Mouse (Mus musculus) neural tube, embryonic 12.5 days (tissue): Measurements from ENCODE around the gene Tnfrsf13c. TPM values are rescaled to one million over a fixed set of nuclear protein-coding genes. Genes with fewer than 3 reads are reported as not detected.
A peak's percentile ranks its signal among the peaks of the same experiment; 100 is the strongest.

Source experiments
- ATAC-seq: fragments of 200-750 bp; cut with Nextera tagmentation; 2 replicates; pipeline ENCODE4 v1.8.0; 2017; ENCODE audit warnings: low read depth, mild to moderate bottlenecking, moderate TSS enrichment, moderate library complexity; ENCODE audit not compliant: low FRiP score
- H3K27ac ChIP-seq: fragments of 300-500 bp; sonication (generic); 2 replicates; pipeline ENCODE4 v1.5.1; 2016
- H3K27me3 ChIP-seq: fragments of 300-500 bp; sonication (generic); replicated peaks from 2 replicates; pipeline ENCODE4 v1.6.1; 2016; ENCODE audit warnings: mild to moderate bottlenecking
- H3K36me3 ChIP-seq: fragments of 300-500 bp; sonication (generic); 2 replicates; pipeline ENCODE4 v1.6.1; 2016; ENCODE audit warnings: mild to moderate bottlenecking
- H3K4me1 ChIP-seq: fragments of 300-500 bp; sonication (generic); 2 replicates; pipeline ENCODE4 v1.6.1; 2016
- H3K4me2 ChIP-seq: fragments of 300-500 bp; sonication (generic); replicated peaks from 2 replicates; pipeline ENCODE4 v1.6.1; 2016; ENCODE audit warnings: mild to moderate bottlenecking
- H3K4me3 ChIP-seq: fragments of 300-500 bp; sonication (generic); 2 replicates; pipeline ENCODE4 v1.5.1; 2016
- H3K9ac ChIP-seq: fragments of 300-500 bp; sonication (generic); 2 replicates; pipeline ENCODE4 v1.6.1; 2016; ENCODE audit warnings: mild to moderate bottlenecking
- H3K9me3 ChIP-seq: fragments of 300-500 bp; sonication (generic); 2 replicates; pipeline ENCODE4 v1.6.1; 2016; ENCODE audit warnings: mild to moderate bottlenecking
- WGBS: fragments of 180-500 bp; shearing (Covaris S2); methylation state at CpG from one replicate; pipeline ENCODE4 v1.1.7; 2016; 5-methylcytosine and 5-hydroxymethylcytosine counted together
- polyA plus RNA-seq: library from polyadenylated mRNA; unstranded; fragments of >200 nt; fragmentation: Nextera tagmentation; extraction: Ambion mirVana; gene quantifications from 2 replicates; pipeline ENCODE4 v1.2.1, GENCODE M21; 2016

Gene Tnfrsf13c
- polyA plus RNA-seq, 1 experiment from 2014 or later: 0.22 TPM

GRCm38 (mm10) chr15:82224602-82225215 is 540 bp upstream of the Tnfrsf13c start:
- WGBS: 43% methylated on average over 7 of the region's 7 CpGs
- Histone ChIP-seq H3K4me3 (no peak overlapping the region), H3K9ac (no peak overlapping the region), H3K27ac (no peak overlapping the region), H3K27me3 (peaks cover 31% of the 10 kb centered on the region; the same call in 1 of the 2 replicates), H3K4me2 (peak overlapping the region; percentile 72), H3K36me3 (no peaks in the 10 kb centered on the region), H3K9me3 (no peaks in the 10 kb centered on the region), H3K4me1 (peaks cover 17% of the 10 kb centered on the region)
- no peak for ATAC-seq

GRCm38 (mm10) chr15:82223251-82223650 is 918 bp downstream of the Tnfrsf13c start:
- Histone ChIP-seq H3K9ac (no peak overlapping the region), H3K27me3 (peaks cover 31% of the 10 kb centered on the region; the same call in 1 of the 2 replicates), H3K36me3 (no peaks in the 10 kb centered on the region), H3K4me1 (peaks cover 14% of the 10 kb centered on the region), H3K27ac (no peak overlapping the region), H3K9me3 (no peaks in the 10 kb centered on the region), H3K4me3 (no peak overlapping the region), H3K4me2 (peak overlapping the region; percentile 72)
- ATAC-seq: no peak; the same call in 1 of the 2 replicates
- WGBS: 61% methylated on average over 7 of the region's 7 CpGs

GRCm38 (mm10) chr15:82221104-82221860 is 2.9 kb downstream of the Tnfrsf13c start:
- H3K9me3 ChIP-seq: no peaks in the 10 kb centered on the region
- no peak overlapping the region for H3K27ac ChIP-seq
- H3K27me3 ChIP-seq: peaks cover 43% of the 10 kb centered on the region
- H3K4me3 ChIP-seq: no peak overlapping the region
- no peak for ATAC-seq
- H3K4me1 ChIP-seq: peaks cover 24% of the 10 kb centered on the region
- 73% methylated on average over 14 of the region's 14 CpGs for WGBS
- no peak overlapping the region for H3K9ac ChIP-seq
- H3K36me3 ChIP-seq: no peaks in the 10 kb centered on the region
- no peak overlapping the region for H3K4me2 ChIP-seq

- no peak overlapping the region for H3K9ac ChIP-seq
- no peaks in the 10 kb centered on the region for H3K36me3 ChIP-seq
- H3K4me2 ChIP-seq: no peak overlapping the region
- no peaks in the 10 kb centered on the region for H3K9me3 ChIP-seq
- H3K27me3 ChIP-seq: peaks cover 47% of the 10 kb centered on the region
- WGBS: 70% methylated on average over 11 of the region's 12 CpGs
- peaks cover 29% of the 10 kb centered on the region for H3K4me1 ChIP-seq
- H3K4me3 ChIP-seq: no peak overlapping the region
- ATAC-seq: no peak
- H3K27ac ChIP-seq: no peak overlapping the region
Measured at GRCm38 (mm10) chr15:82220003-82220675, 4.0 kb downstream of the Tnfrsf13c start.

- no peak overlapping the region for H3K4me2 ChIP-seq
- peaks cover 22% of the 10 kb centered on the region for H3K4me1 ChIP-seq
- H3K9ac ChIP-seq: no peak overlapping the region
- H3K27ac ChIP-seq: no peak overlapping the region
- ATAC-seq: no peak
- no peaks in the 10 kb centered on the region for H3K36me3 ChIP-seq
- peaks cover 47% of the 10 kb centered on the region for H3K27me3 ChIP-seq
- no peak overlapping the region for H3K4me3 ChIP-seq
- H3K9me3 ChIP-seq: no peaks in the 10 kb centered on the region
- 81% methylated on average over 26 of the region's 26 CpGs for WGBS
Measured at GRCm38 (mm10) chr15:82218778-82219666, 5.1 kb downstream of the Tnfrsf13c start.

GRCm38 (mm10) chr15:82217980-82218379 is 6.2 kb downstream of the Tnfrsf13c start:
- peaks cover 48% of the 10 kb centered on the region for H3K27me3 ChIP-seq

GRCm38 (mm10) chr15:82217039-82217438 is 7.1 kb downstream of the Tnfrsf13c start:
- peaks cover 57% of the 10 kb centered on the region for H3K27me3 ChIP-seq
- H3K9ac ChIP-seq: no peak overlapping the region

More at GRCm38 (mm10) chr15:82217980-82218379, 6.2 kb downstream of the Tnfrsf13c start:
- H3K4me1 ChIP-seq: peaks cover 15% of the 10 kb centered on the region
- no peak overlapping the region for H3K9ac ChIP-seq
- 26% methylated on average over 9 of the region's 9 CpGs for WGBS
- no peak overlapping the region for H3K27ac ChIP-seq
- no peak overlapping the region for H3K4me2 ChIP-seq
- H3K36me3 ChIP-seq: no peaks in the 10 kb centered on the region
- ATAC-seq: no peak
- H3K9me3 ChIP-seq: no peaks in the 10 kb centered on the region
- no peak overlapping the region for H3K4me3 ChIP-seq

GRCm38 (mm10) chr15:82216142-82216827 is 7.9 kb downstream of the Tnfrsf13c start:
- WGBS: 50% methylated on average over 20 of the region's 20 CpGs
- Histone ChIP-seq H3K9ac (no peak overlapping the region), H3K4me1 (peaks cover 31% of the 10 kb centered on the region), H3K27ac (no peak overlapping the region; the same call in 1 of the 2 replicates), H3K9me3 (no peaks in the 10 kb centered on the region), H3K36me3 (no peaks in the 10 kb centered on the region), H3K4me2 (no peak overlapping the region), H3K27me3 (peaks cover 65% of the 10 kb centered on the region), H3K4me3 (no peak overlapping the region)
- no peak for ATAC-seq

More at GRCm38 (mm10) chr15:82217039-82217438, 7.1 kb downstream of the Tnfrsf13c start:
- Histone ChIP-seq H3K36me3 (no peaks in the 10 kb centered on the region), H3K9me3 (no peaks in the 10 kb centered on the region), H3K27ac (no peak overlapping the region), H3K4me3 (no peak overlapping the region), H3K4me1 (peaks cover 25% of the 10 kb centered on the region), H3K4me2 (no peak overlapping the region)
- ATAC-seq: no peak
- 7% methylated on average over 7 of the region's 7 CpGs for WGBS

- no peak overlapping the region for H3K27ac ChIP-seq
- no peaks in the 10 kb centered on the region for H3K36me3 ChIP-seq
- no peak for ATAC-seq
- H3K4me3 ChIP-seq: no peak overlapping the region
- no peaks in the 10 kb centered on the region for H3K9me3 ChIP-seq
- H3K4me1 ChIP-seq: peaks cover 31% of the 10 kb centered on the region
- H3K9ac ChIP-seq: no peak overlapping the region
- 33% methylated on average over 11 of the region's 11 CpGs for WGBS
- peaks cover 71% of the 10 kb centered on the region for H3K27me3 ChIP-seq
- H3K4me2 ChIP-seq: no peak overlapping the region
Measured at GRCm38 (mm10) chr15:82215332-82216046, 8.7 kb downstream of the Tnfrsf13c start.

- Histone ChIP-seq H3K27me3 (peaks cover 86% of the 10 kb centered on the region), H3K9me3 (no peaks in the 10 kb centered on the region), H3K4me2 (no peak overlapping the region), H3K4me3 (no peak overlapping the region), H3K9ac (no peak overlapping the region), H3K27ac (no peak overlapping the region), H3K4me1 (peaks cover 31% of the 10 kb centered on the region), H3K36me3 (no peaks in the 10 kb centered on the region)
- no peak for ATAC-seq
- 9% methylated on average over 4 of the region's 4 CpGs for WGBS
Measured at GRCm38 (mm10) chr15:82213222-82213621, 10.9 kb downstream of the Tnfrsf13c start.

GRCm38 (mm10) chr15:82212752-82213063 is 11.5 kb downstream of the Tnfrsf13c start, which contains the start of gene Shisa8:
Shisa8 (minus strand) TSS chr15:82212815.
- H3K4me2 ChIP-seq: peak within 1 kb of the TSS; percentile 64
- H3K9ac ChIP-seq: peak within 1 kb of the TSS; percentile 42
- ATAC-seq: no peak
- no peaks in the 10 kb centered on the region; the same call in 1 of the 2 replicates for H3K36me3 ChIP-seq
- H3K4me1 ChIP-seq: peaks cover 34% of the 10 kb centered on the region
- no peaks in the 10 kb centered on the region for H3K9me3 ChIP-seq
- peak within 1 kb of the TSS; percentile 40 for H3K4me3 ChIP-seq
- H3K27ac ChIP-seq: no peak within 1 kb of the TSS
- WGBS: under 1% methylated on average over 23 of the region's 34 CpGs
- peaks cover 89% of the 10 kb centered on the region for H3K27me3 ChIP-seq
